30 mouse cellular contexts compared by ENCODE assay signal in the genomic region with DNA sequence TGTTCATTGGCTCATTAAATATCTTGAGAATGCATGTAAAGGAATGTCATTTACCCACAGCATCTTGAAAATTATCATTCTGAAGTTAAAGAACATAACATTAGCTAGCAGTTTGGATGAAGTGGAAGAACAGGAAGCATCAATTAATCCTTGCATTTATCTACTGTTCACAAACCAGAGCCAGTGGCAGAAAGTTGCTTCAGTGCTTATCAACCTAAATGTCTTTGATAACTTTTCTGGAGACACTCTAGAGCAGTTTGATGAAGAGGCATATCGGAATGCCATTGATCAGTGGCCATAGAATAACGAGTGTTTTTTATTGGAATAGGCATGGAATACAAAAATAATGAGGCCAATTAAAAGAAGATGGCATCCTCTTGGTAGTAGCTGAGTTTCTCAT.
"Had no signal": no experiment of that assay in that cellular context is flagged by ENCODE, and none has a peak within 500 bp of the region (broad histone marks: within the 10 kb centered on the region; RNA-seq: fewer than 3 reads in every experiment).

No protein-coding gene starts in this region.

- H3K4me1 ChIP-seq: heart, embryonic 10.5 days; heart, embryonic 12.5 days; heart, embryonic 13.5 days; heart, embryonic 15.5 days; hindbrain, embryonic 10.5 days; hindbrain, embryonic 12.5 days; hindbrain, embryonic 13.5 days; hindbrain, embryonic 15.5 days; intestine, embryonic 15.5 days; kidney, embryonic 15.5 days had no signal

- H3K36me3 ChIP-seq: heart, embryonic 10.5 days; heart, embryonic 12.5 days; heart, embryonic 13.5 days; heart, embryonic 15.5 days; hindbrain, embryonic 10.5 days; hindbrain, embryonic 12.5 days; hindbrain, embryonic 13.5 days; hindbrain, embryonic 15.5 days; intestine, embryonic 15.5 days; kidney, embryonic 15.5 days had no signal

- H3K9me3 ChIP-seq: heart, embryonic 10.5 days; heart, embryonic 12.5 days; heart, embryonic 13.5 days; heart, embryonic 15.5 days; hindbrain, embryonic 10.5 days; hindbrain, embryonic 12.5 days; hindbrain, embryonic 13.5 days; hindbrain, embryonic 15.5 days; intestine, embryonic 15.5 days; kidney, embryonic 15.5 days had no signal

- DNase-seq: heart, postnatal 10 days; heart, postnatal 14 days; heart, postnatal 36 days; heart, postnatal 4 days; kidney, adult 18-20 months; kidney, adult 2 months; kidney, adult 8-10 months; kidney, adult 9 months; kidney, postnatal 10 days; kidney, postnatal 14 days; kidney, postnatal 25 days; kidney, postnatal 36 days; kidney, postnatal 4 days; layer of hippocampus, adult 9-11 months; layer of hippocampus, postnatal 36 days had no signal

- H3K4me3 ChIP-seq: heart, embryonic 10.5 days; heart, embryonic 12.5 days; heart, embryonic 13.5 days; heart, embryonic 15.5 days; hindbrain, embryonic 10.5 days; hindbrain, embryonic 12.5 days; hindbrain, embryonic 13.5 days; hindbrain, embryonic 15.5 days; intestine, embryonic 15.5 days; kidney, embryonic 15.5 days; layer of hippocampus, adult 2 months; left cerebral cortex, adult 2 months had no signal

- H3K9ac ChIP-seq: heart, embryonic 12.5 days; heart, embryonic 13.5 days; heart, embryonic 15.5 days; hindbrain, embryonic 12.5 days; hindbrain, embryonic 13.5 days; hindbrain, embryonic 14.5 days; hindbrain, embryonic 15.5 days; intestine, embryonic 15.5 days; kidney, embryonic 15.5 days had no signal

- H3K27me3 ChIP-seq: heart, embryonic 12.5 days; heart, embryonic 13.5 days; heart, embryonic 15.5 days; hindbrain, embryonic 12.5 days; hindbrain, embryonic 15.5 days; intestine, embryonic 15.5 days had no signal

- H3K27ac ChIP-seq: heart, embryonic 10.5 days; heart, embryonic 13.5 days; heart, embryonic 15.5 days; hindbrain, embryonic 10.5 days; hindbrain, embryonic 12.5 days; hindbrain, embryonic 13.5 days; hindbrain, embryonic 14.5 days; hindbrain, embryonic 15.5 days; hindbrain, postnatal 0 days; intestine, embryonic 15.5 days; kidney, embryonic 15.5 days; kidney, postnatal 0 days; layer of hippocampus, adult 2 months; left cerebral cortex, adult 2 months had no signal
